Mouse (Mus musculus): ENCODE measurements at regions not wholly inside any gene's neighbourhood (a gene's known extent, or its start where the extent isn't known, plus 50 kb on each side); places are given as distances from the start of the nearest gene placed in this dataset.

DNA sequence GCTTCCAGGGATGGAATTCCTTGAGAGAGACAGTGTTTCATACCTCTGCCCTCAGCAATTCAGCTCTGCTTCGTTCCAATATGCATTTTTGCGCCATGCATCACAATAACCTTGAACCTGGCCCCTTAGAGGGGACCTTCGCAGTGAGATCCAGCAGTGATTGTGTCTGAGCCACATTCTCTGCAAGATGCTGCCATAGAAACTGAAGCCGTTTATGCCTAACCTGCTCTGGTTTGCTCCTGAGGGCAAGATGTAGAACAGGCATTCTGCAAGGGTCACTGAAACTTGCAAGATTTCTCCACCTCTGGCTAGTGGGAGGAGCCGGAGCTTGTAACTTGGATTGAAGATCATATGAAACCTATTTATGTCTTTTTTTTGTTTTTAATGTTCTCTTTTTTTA is 78.4 kb upstream of the Tsc22d2 start:
- in situ Hi-C loops (cut with MboI; ENCODE audit: low sequenced_read_pairs in 2 of 2, unreplicated experiment in 2 of 2), result no loop called here
- no peak overlapping the region for H3K4me3 ChIP-seq (ENCODE audit: insufficient read depth in 1 of 2, low read depth in 1 of 2, low read length in 2 of 2, poor library complexity in 1 of 2, severe bottlenecking in 1 of 2)
- no peak for DNase-seq (ENCODE audit: low read depth, low spot score)

GRCm38 (mm10) chr3:58336590-58336989 is 77.9 kb upstream of the Tsc22d2 start:
- in situ Hi-C loops (cut with MboI; ENCODE audit: low sequenced_read_pairs in 2 of 2, unreplicated experiment in 2 of 2), result no loop called here
- H3K4me1 ChIP-seq (ENCODE audit: control insufficient read depth in 2 of 2, insufficient read depth in 2 of 2, low read length in 2 of 2, poor library complexity in 1 of 2), result no peaks in the 10 kb centered on the region
- H3K36me3 ChIP-seq (ENCODE audit: control insufficient read depth, insufficient read depth, low read length, poor library complexity, severe bottlenecking), result no peaks in the 10 kb centered on the region
- no peak for DNase-seq (ENCODE audit: low read depth, low spot score)
- no peak overlapping the region for H3K9ac ChIP-seq (ENCODE audit: insufficient read depth, low read depth, low read length, poor library complexity, severe bottlenecking)
- no peaks in the 10 kb centered on the region for H3K9me3 ChIP-seq (ENCODE audit: control insufficient read depth, insufficient read depth, low read depth, low read length)
- H3K4me3 ChIP-seq (ENCODE audit: insufficient read depth in 1 of 2, low read depth in 1 of 2, low read length in 2 of 2, poor library complexity in 1 of 2, severe bottlenecking in 1 of 2), result no peak overlapping the region
- no peak overlapping the region for H3K27ac ChIP-seq (ENCODE audit: insufficient read depth, low read depth, low read length, poor library complexity, severe bottlenecking)
- TF ChIP-seq ZNF384 (IDR thresholded peaks at IDR 0.05; ENCODE audit: low read depth, low read length) (no peak), CHD2 (IDR thresholded peaks at IDR 0.05; ENCODE audit: low read depth, low read length) (no peak), ZC3H11A (IDR thresholded peaks at IDR 0.05; ENCODE audit: borderline replicate concordance, low read depth, low read length) (no peak), HCFC1 (IDR thresholded peaks at IDR 0.05; ENCODE audit: borderline replicate concordance, insufficient read depth, low read length) (no peak), MAFK (IDR thresholded peaks at IDR 0.05; ENCODE audit: insufficient read depth, low read depth, low read length) (no peak)

More for the DNA sequence above, 78.4 kb upstream of the Tsc22d2 start:
- no peaks in the 10 kb centered on the region for H3K4me1 ChIP-seq (ENCODE audit: control insufficient read depth in 2 of 2, insufficient read depth in 2 of 2, low read length in 2 of 2, poor library complexity in 1 of 2)
- no peaks in the 10 kb centered on the region for H3K36me3 ChIP-seq (ENCODE audit: control insufficient read depth, insufficient read depth, low read length, poor library complexity, severe bottlenecking)
- no peak overlapping the region for H3K9ac ChIP-seq (ENCODE audit: insufficient read depth, low read depth, low read length, poor library complexity, severe bottlenecking)
- H3K9me3 ChIP-seq (ENCODE audit: control insufficient read depth, insufficient read depth, low read depth, low read length), result no peaks in the 10 kb centered on the region
- TF ChIP-seq MAFK (IDR thresholded peaks at IDR 0.05; ENCODE audit: insufficient read depth, low read depth, low read length) (no peak), HCFC1 (IDR thresholded peaks at IDR 0.05; ENCODE audit: borderline replicate concordance, insufficient read depth, low read length) (no peak), ZC3H11A (IDR thresholded peaks at IDR 0.05; ENCODE audit: borderline replicate concordance, low read depth, low read length) (no peak), CHD2 (IDR thresholded peaks at IDR 0.05; ENCODE audit: low read depth, low read length) (no peak), ZNF384 (IDR thresholded peaks at IDR 0.05; ENCODE audit: low read depth, low read length) (no peak)
- no peak overlapping the region for H3K27ac ChIP-seq (ENCODE audit: insufficient read depth, low read depth, low read length, poor library complexity, severe bottlenecking)

- Histone ChIP-seq H3K9me3 (ENCODE audit: control insufficient read depth, insufficient read depth, low read depth, low read length) (no peaks in the 10 kb centered on the region), H3K9ac (ENCODE audit: insufficient read depth, low read depth, low read length, poor library complexity, severe bottlenecking) (no peak overlapping the region), H3K4me1 (ENCODE audit: control insufficient read depth in 2 of 2, insufficient read depth in 2 of 2, low read length in 2 of 2, poor library complexity in 1 of 2) (no peaks in the 10 kb centered on the region), H3K27ac (ENCODE audit: insufficient read depth, low read depth, low read length, poor library complexity, severe bottlenecking) (no peak overlapping the region), H3K4me3 (ENCODE audit: insufficient read depth in 1 of 2, low read depth in 1 of 2, low read length in 2 of 2, poor library complexity in 1 of 2, severe bottlenecking in 1 of 2) (no peak overlapping the region), H3K36me3 (ENCODE audit: control insufficient read depth, insufficient read depth, low read length, poor library complexity, severe bottlenecking) (no peaks in the 10 kb centered on the region)
- in situ Hi-C loops (cut with MboI; ENCODE audit: low sequenced_read_pairs in 2 of 2, unreplicated experiment in 2 of 2), result no loop called here
- TF ChIP-seq ZNF384 (IDR thresholded peaks at IDR 0.05; ENCODE audit: low read depth, low read length) (no peak), ZC3H11A (IDR thresholded peaks at IDR 0.05; ENCODE audit: borderline replicate concordance, low read depth, low read length) (no peak), HCFC1 (IDR thresholded peaks at IDR 0.05; ENCODE audit: borderline replicate concordance, insufficient read depth, low read length) (no peak), MAFK (IDR thresholded peaks at IDR 0.05; ENCODE audit: insufficient read depth, low read depth, low read length) (no peak), CHD2 (IDR thresholded peaks at IDR 0.05; ENCODE audit: low read depth, low read length) (no peak)
- DNase-seq (ENCODE audit: low read depth, low spot score), result no peak
Measured at GRCm38 (mm10) chr3:58338976-58339375, 75.5 kb upstream of the Tsc22d2 start.

DNA sequence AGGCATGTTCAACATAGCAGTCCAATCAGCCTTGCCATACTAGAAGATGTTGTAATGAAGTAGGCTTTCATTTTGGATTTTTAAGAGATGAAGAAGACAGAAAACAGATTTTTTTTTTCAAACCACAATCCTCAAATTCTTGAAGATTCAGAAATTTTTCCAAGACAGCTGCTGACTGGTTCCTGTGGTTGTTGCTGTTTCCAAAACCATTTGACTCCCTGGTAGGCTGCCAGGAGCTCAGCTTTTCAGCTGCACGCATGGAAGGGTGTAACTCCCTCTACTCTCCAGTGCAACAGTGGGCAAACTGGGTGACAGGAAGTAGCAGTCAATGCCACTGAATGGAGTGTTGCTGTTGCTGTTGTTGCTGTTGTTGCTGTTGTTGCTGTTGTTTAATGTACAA is 72.4 kb upstream of the Tsc22d2 start:
- in situ Hi-C loops (cut with MboI; ENCODE audit: low sequenced_read_pairs in 2 of 2, unreplicated experiment in 2 of 2), result no loop called here
- Histone ChIP-seq H3K9ac (ENCODE audit: insufficient read depth, low read depth, low read length, poor library complexity, severe bottlenecking) (no peak overlapping the region), H3K36me3 (ENCODE audit: control insufficient read depth, insufficient read depth, low read length, poor library complexity, severe bottlenecking) (no peaks in the 10 kb centered on the region), H3K27ac (ENCODE audit: insufficient read depth, low read depth, low read length, poor library complexity, severe bottlenecking) (no peak overlapping the region), H3K4me3 (ENCODE audit: insufficient read depth in 1 of 2, low read depth in 1 of 2, low read length in 2 of 2, poor library complexity in 1 of 2, severe bottlenecking in 1 of 2) (no peak overlapping the region), H3K9me3 (ENCODE audit: control insufficient read depth, insufficient read depth, low read depth, low read length) (no peaks in the 10 kb centered on the region), H3K4me1 (ENCODE audit: control insufficient read depth in 2 of 2, insufficient read depth in 2 of 2, low read length in 2 of 2, poor library complexity in 1 of 2) (no peaks in the 10 kb centered on the region)
- TF ChIP-seq CHD2 (IDR thresholded peaks at IDR 0.05; ENCODE audit: low read depth, low read length), result no peak
- TF ChIP-seq ZC3H11A (IDR thresholded peaks at IDR 0.05; ENCODE audit: borderline replicate concordance, low read depth, low read length), result no peak
- no peak for TF ChIP-seq MAFK (IDR thresholded peaks at IDR 0.05; ENCODE audit: insufficient read depth, low read depth, low read length)
- no peak for TF ChIP-seq HCFC1 (IDR thresholded peaks at IDR 0.05; ENCODE audit: borderline replicate concordance, insufficient read depth, low read length)
- no peak for DNase-seq (ENCODE audit: low read depth, low spot score)

DNA sequence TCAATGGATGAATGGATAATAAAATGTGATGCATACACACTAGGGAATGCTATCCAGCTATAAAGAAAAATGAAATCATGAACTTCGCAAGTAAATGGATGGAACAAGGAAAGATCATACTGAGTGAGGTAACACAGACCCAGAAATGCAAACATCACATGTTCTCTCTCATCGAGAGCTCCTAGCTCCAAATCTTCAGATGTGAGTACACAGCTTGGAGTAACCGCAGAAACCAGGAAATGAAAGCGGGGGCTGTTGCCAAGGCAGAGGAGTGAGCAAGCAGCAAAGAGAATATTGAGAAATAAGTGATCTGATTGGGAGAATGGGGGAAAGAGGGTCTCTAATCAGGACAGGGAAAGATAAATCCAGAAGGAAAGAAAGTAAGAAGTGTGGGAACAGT is 52.0 kb upstream of the Tsc22d2 start:
- Histone ChIP-seq H3K27ac (ENCODE audit: insufficient read depth, low read depth, low read length, poor library complexity, severe bottlenecking) (no peak overlapping the region), H3K4me3 (ENCODE audit: insufficient read depth in 1 of 2, low read depth in 1 of 2, low read length in 2 of 2, poor library complexity in 1 of 2, severe bottlenecking in 1 of 2) (no peak overlapping the region), H3K9me3 (ENCODE audit: control insufficient read depth, insufficient read depth, low read depth, low read length) (no peaks in the 10 kb centered on the region), H3K36me3 (ENCODE audit: control insufficient read depth, insufficient read depth, low read length, poor library complexity, severe bottlenecking) (no peaks in the 10 kb centered on the region), H3K9ac (ENCODE audit: insufficient read depth, low read depth, low read length, poor library complexity, severe bottlenecking) (no peak overlapping the region), H3K4me1 (ENCODE audit: control insufficient read depth in 2 of 2, insufficient read depth in 2 of 2, low read length in 2 of 2, poor library complexity in 1 of 2) (peaks cover 0 to 2% of the 10 kb centered on the region in 2 experiments; a peak in 1 of 4 replicates)
- in situ Hi-C loops (cut with MboI; ENCODE audit: low sequenced_read_pairs in 2 of 2, unreplicated experiment in 2 of 2), result no loop called here
- DNase-seq (ENCODE audit: low read depth, low spot score), result no peak
- TF ChIP-seq CHD2 (IDR thresholded peaks at IDR 0.05; ENCODE audit: low read depth, low read length) (no peak), ZC3H11A (IDR thresholded peaks at IDR 0.05; ENCODE audit: borderline replicate concordance, low read depth, low read length) (no peak), HCFC1 (IDR thresholded peaks at IDR 0.05; ENCODE audit: borderline replicate concordance, insufficient read depth, low read length) (no peak), MAFK (IDR thresholded peaks at IDR 0.05; ENCODE audit: insufficient read depth, low read depth, low read length) (no peak), ZNF384 (IDR thresholded peaks at IDR 0.05; ENCODE audit: low read depth, low read length) (no peak)

Data from ES-E14 (cell line).